Mouse (Mus musculus) NIH3T3 (cell line): Measurements from ENCODE around the gene Tmem179b.
"Not testable (repeated sequence)": the region's sequence is repeated elsewhere in the genome, so short reads cannot be mapped to it uniquely, and the experiment has no call there.

ENCODE experiments used
- DNase-seq: peaks from one replicate; pipeline ENCODE4 v3.0.0-alpha.2; 2012; ENCODE audit warnings: low read depth

The Tmem179b gene

DNA sequence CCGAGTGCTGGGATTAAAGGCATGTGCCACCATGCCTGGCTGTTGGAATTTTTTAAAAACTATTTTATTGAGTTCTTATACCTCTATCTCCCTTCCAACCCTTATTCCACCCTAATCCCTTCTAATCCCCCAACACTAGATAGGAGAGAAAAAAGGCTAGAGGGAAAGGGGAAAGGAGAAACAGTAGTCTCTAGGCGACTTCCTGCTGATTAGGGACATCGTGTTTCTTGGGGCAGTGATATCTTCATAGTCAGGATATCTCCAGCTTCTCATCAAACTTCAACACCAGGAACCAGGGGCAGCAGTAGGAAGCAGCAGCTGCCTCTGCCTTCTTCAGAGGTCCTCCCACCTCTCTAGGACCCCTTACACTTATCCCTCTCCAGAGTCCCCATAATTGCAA is 39.9 kb downstream of the Tmem179b start:
- no peak for DNase-seq

DNA sequence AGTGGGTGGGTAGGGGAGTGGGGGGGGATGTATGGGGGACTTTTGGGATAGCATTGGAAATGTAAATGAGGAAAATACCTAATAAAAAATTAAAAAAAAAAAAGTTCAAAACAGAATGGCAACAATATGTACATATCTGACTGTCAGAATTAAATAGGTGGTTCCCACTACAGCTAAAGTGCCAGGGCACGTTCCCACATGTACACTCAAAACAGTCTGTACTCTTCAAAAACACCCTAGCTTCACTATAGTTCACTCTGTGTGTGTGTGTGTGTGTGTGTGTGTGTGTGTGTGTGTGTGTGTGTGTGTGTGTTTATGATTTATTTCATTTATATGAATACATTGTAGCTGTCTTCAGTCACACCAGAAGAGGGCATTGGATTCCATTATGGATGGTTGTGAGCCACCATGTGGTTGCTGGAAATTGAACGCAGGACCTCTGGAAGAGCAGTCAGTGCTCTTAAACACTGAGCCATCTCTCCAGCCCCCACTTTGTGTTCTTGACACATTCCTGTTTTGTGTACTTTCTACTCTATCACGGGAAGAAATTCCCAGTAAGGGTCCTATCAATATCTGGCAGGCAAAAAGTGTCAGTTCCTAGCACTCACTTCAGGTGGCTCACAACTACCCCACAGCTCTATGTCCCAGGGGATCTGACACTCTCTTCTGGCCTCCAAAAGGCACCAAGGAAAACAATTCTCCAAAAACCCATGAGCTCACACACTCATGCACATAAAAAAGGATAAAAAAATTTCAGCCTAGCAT is 45.8 kb downstream of the Tmem179b start:
- DNase-seq, result not testable (repeated sequence)

DNA sequence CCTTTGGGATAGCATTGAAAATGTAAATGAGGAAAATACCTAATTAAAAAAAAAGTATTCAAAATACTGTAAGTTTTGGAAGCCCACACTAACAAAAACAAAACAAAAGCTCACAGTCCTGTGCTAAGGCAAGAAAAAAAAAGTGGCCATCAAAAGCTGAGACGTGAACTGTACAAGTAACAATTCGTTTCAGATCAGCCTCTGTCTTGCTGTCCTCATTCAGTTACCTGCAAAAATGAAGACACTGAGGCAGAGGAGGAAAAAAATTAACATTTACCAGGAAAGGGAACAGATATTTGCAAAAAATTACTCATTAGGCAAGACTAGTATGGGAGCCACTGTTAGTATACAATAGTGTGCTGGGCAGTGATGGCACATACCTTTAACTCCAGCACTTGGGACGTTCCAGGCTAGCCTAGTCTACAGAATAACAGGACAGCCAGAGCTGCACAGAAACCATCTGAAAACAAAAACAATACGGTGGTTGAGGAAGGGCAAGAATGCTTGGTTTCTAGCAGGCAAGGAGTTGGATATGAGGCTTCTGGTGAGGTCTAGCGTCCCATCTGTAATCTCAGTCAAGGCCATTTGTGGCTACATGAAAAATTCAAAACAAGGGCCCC is 46.7 kb downstream of the Tmem179b start:
- DNase-seq, result no peak

DNA sequence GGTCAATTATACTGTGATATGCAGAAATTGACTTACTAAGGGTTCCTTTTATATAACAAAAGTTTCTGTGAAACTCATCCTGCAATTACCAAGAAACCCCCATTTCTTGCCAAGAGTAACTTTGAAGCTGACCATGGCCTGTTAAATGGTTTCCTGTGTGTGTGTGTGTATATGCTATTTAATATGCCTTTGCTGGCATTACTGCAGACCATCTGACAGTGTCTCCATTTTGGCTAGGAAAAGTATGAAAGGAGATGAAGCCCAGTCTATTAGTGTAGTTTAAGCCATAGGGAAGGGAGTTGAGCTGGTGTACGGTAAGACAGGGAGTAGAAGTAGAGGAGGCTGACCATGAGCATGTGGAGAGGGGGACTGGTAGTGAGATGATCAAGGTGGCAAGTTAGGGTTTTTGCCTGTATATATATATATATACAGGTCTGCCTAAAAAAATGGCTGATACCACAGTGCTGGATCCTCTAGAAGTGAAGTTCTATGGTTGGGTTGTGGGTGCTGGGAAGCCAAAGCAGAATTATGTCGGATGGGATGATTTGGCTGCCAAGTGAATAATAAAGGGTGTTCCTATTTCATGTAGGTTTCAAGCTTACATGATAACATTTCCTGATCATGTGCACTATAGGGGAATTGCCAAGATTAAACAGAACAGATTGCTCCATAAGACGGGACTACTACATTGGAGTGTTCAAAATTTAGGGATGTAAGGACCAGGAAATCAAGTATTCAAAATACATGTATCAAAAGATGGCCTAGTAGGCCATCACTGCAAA is 47.5 kb downstream of the Tmem179b start:
- peak; percentile 40 for DNase-seq

DNA sequence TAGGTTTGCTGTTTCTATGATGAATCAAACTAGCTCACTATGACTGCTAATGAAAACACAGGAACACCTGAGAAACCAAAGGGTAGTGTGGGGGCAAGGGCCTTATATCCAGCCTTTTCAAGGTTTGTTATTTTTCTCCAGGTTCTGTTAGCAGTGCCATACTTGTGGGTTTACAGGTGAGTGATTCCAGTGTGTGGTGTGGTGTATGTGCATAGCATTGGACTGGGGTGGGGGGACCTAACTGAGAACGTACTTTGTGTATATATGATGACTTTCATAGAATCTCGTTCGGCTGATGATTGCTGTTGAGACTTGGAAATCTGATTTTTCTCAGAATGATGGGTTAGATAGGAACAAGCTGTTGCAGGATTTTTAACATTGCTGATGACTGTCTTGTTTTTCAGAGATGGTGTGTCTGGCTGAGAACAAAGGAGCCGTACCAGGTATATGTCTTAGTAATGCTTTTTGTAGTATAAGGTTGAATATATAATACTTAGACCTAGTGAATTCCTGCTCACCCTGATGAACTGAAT is 49.1 kb downstream of the Tmem179b start:
- DNase-seq, result no peak

DNA sequence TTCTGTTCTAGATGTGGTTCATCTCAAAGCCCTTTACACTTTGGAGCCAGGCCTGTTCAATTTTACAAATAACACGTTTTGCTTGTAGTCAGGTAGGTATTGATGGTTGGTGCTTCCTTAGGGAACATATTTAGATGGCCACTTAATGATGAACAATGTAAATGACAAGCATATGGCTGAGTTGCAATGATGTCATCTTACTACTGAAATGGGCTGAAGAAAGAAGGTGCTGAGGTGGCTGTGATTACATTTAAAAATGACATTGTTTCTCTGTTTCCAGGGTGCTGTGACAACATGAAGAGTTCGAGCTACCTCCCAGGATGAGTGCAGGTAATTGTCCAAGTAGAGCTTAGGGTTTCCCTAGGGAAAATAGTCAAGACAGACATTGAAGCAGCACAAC is 49.9 kb downstream of the Tmem179b start:
- DNase-seq, result no peak

DNA sequence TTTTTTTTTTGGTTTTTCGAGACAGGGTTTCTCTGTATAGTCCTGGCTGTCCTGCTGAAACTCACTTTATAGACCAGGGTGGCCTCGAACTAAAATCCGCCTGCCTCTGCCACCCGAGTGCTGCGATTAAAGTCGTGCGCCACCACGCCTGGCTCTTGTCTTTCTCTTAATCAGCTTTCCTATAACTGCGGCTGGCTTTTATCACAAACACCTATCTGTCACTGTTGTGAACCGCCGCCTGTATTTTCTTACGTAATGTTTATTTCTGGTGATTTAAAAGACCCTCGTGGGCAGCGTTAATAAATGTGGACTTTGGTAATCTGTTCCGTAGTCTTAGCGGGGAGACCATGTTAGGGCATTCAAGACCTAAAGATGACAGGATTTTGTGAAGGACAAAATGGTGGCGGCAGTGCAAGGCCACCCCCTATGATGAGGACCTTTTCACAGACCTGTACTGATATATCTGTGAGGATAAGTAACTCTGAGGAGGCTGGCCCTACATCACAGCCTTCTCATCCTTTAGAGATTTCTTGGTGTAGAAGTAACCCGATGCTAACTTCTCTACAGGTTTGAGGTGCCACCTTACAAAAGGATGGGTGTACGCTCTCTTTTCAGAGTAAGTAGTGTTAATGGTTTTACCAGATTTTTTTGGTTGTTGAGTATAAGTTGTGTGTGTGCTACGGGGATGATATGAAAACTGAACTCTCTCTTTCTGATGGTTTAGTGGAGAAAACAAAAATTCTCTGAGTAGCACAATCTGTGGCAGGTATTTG is 50.5 kb downstream of the Tmem179b start:
- DNase-seq, result peak; percentile 44

DNA sequence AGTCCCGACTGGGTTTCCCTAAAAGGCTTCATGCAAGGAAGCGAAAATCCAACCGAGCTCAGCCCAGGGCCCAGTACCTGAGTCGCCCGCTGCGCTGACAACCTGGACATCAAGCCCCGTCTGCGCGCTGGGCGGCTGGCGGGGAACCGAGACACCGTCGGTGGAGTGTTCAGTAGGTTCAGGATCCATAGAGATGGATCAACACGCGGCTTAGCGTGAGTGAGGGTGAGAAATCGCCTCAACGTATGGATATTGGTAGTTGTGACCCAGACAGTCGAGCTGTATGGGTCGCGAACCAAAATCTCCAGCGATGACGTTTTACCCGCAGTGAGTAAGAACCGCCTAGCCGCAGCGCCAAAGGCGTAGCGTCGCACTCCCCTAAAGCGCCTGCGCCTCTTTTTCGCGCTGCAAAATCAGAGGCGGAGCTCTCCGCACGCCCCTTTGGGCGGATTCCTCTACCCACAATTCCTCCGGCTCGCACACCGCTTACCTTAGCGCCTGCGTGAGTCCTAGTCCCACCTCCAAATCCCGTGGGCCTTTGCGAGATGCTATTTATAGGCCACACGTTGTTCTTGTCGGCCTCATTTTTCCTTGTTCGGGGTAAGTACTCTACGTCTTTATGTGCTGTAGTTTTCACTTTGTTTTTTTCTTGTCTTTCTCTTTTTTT is 51.2 kb downstream of the Tmem179b start, which contains the start of gene Slc3a2:
Gene Slc3a2, minus strand, starts transcription at position 463 of the 667 bp plus-strand sequence.
- DNase-seq, result peak; percentile 99

DNA sequence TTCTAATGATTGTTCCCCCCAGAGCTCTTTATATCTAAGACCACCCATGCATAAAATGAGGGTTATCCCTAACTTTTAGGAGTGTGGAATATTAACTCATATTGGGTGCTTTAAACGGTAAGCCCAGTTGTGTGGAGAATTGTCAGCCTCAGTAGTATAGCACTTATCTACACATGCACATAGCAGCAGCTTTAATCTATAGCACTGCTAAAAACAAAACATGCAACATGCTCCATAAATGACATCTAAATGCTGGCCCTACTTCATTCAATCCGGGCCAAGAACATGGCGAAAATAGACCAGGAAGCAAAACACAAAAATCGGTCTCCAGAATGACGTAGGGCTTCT is 51.7 kb downstream of the Tmem179b start:
- no peak for DNase-seq
